In genomic region chr2:4711262-4711661, GRCm38 (mm10) we compare ENCODE assay signal across 11 mouse cellular contexts. TPM values are rescaled to one million over a fixed set of nuclear protein-coding genes. Genes with fewer than 3 reads are reported as not detected.
A peak's percentile ranks its signal among the peaks of the same experiment; 100 is the strongest.
DNase-seq lines count a peak whose midpoint lies in the region; ATAC-seq and TF ChIP-seq lines count a peak whose summit lies in the region.
"Had no signal": no experiment of that assay in that cellular context is flagged by ENCODE, and none has a peak within 500 bp of the region (broad histone marks: within the 10 kb centered on the region; RNA-seq: fewer than 3 reads in every experiment).

No protein-coding gene starts in this region.

- no peak overlapping the region for H3K4me2 ChIP-seq in forebrain, embryonic 14.5 days (ENCODE audit: low read length)
- no peak overlapping the region for H3K4me2 ChIP-seq in forebrain, embryonic 11.5 days (ENCODE audit: low read depth, low read length, severe bottlenecking)
- no peak overlapping the region for H3K4me2 ChIP-seq in liver, postnatal 0 days (ENCODE audit: low read depth, low read length)
- no peak overlapping the region for H3K4me2 ChIP-seq in liver, embryonic 12.5 days
- no peak overlapping the region for H3K4me2 ChIP-seq in neural tube, embryonic 15.5 days
- H3K4me2 ChIP-seq: limb, embryonic 15.5 days had no signal

- TF ChIP-seq EP300 in liver, postnatal 0 days (IDR thresholded peaks at IDR 0.05; ENCODE audit: low read depth), result no peak

- H3K27ac ChIP-seq in forebrain, embryonic 14.5 days (ENCODE audit: low read depth, low read length), result no peak overlapping the region
- H3K27ac ChIP-seq in forebrain, embryonic 11.5 days (ENCODE audit: low read depth, low read length), result no peak overlapping the region
- no peak overlapping the region for H3K27ac ChIP-seq in liver, postnatal 0 days (ENCODE audit: low read depth)
- H3K27ac ChIP-seq in liver, embryonic 12.5 days, result no peak overlapping the region
- H3K27ac ChIP-seq in cortical plate, adult 2 months (ENCODE audit: insufficient read depth, low read length), result no peak overlapping the region
- H3K27ac ChIP-seq in neural tube, embryonic 15.5 days (replicated peaks), result no peak overlapping the region
- H3K27ac ChIP-seq: heart, embryonic 10.5 days; limb, embryonic 15.5 days had no signal

- no peaks in the 10 kb centered on the region for H3K4me1 ChIP-seq in forebrain, embryonic 14.5 days (ENCODE audit: control insufficient read depth, insufficient read depth, low read length)
- no peaks in the 10 kb centered on the region for H3K4me1 ChIP-seq in forebrain, embryonic 11.5 days (replicated peaks; ENCODE audit: control insufficient read depth, insufficient read depth, low read length)
- H3K4me1 ChIP-seq in liver, postnatal 0 days (ENCODE audit: insufficient read depth), result no peaks in the 10 kb centered on the region
- no peaks in the 10 kb centered on the region for H3K4me1 ChIP-seq in liver, embryonic 12.5 days
- no peaks in the 10 kb centered on the region for H3K4me1 ChIP-seq in cortical plate, adult 2 months (ENCODE audit: control insufficient read depth, insufficient read depth, low read length)
- no peaks in the 10 kb centered on the region for H3K4me1 ChIP-seq in neural tube, embryonic 15.5 days
- H3K4me1 ChIP-seq: heart, embryonic 10.5 days; limb, embryonic 15.5 days had no signal

- TF ChIP-seq CTCF in liver, postnatal 0 days (IDR thresholded peaks at IDR 0.05; ENCODE audit: low read depth), result peak; percentile 50
- peak; percentile 22; the same call in 1 of the 2 replicates for TF ChIP-seq CTCF in cortical plate, adult 2 months (IDR thresholded peaks at IDR 0.05; ENCODE audit: extremely low read depth, insufficient read depth, low read length)

- DNase-seq in forebrain, embryonic 14.5 days (ENCODE audit: low spot score), result peak; percentile 18
- DNase-seq in forebrain, embryonic 11.5 days (ENCODE audit: low spot score), result no peak
- no peak for DNase-seq in liver, postnatal 0 days
- peak; percentile 45 for DNase-seq in retina, embryonic 14.5 days (ENCODE audit: low spot score)
- DNase-seq in urinary bladder, postnatal 4 days (ENCODE audit: low spot score in 2 of 2), result no peak

- H3K27me3 ChIP-seq in forebrain, embryonic 14.5 days (replicated peaks; ENCODE audit: control insufficient read depth, insufficient read depth, low read length), result peaks cover 10% of the 10 kb centered on the region; the same call in 1 of the 2 replicates
- no peaks in the 10 kb centered on the region for H3K27me3 ChIP-seq in forebrain, embryonic 11.5 days (ENCODE audit: control insufficient read depth, insufficient read depth, low read length)
- H3K27me3 ChIP-seq in liver, postnatal 0 days (ENCODE audit: insufficient read depth, low read length), result peaks cover 7% of the 10 kb centered on the region; the same call in 1 of the 2 replicates
- H3K27me3 ChIP-seq in liver, embryonic 12.5 days (replicated peaks), result peaks cover 20% of the 10 kb centered on the region
- no peaks in the 10 kb centered on the region; the same call in 1 of the 2 replicates for H3K27me3 ChIP-seq in neural tube, embryonic 15.5 days (replicated peaks)

- H3K36me3 ChIP-seq in forebrain, embryonic 14.5 days (ENCODE audit: control insufficient read depth, insufficient read depth, low read length), result no peaks in the 10 kb centered on the region
- H3K36me3 ChIP-seq in forebrain, embryonic 11.5 days (ENCODE audit: control insufficient read depth, insufficient read depth, low read length), result no peaks in the 10 kb centered on the region
- no peaks in the 10 kb centered on the region for H3K36me3 ChIP-seq in liver, postnatal 0 days (replicated peaks; ENCODE audit: insufficient read depth, low read length)
- no peaks in the 10 kb centered on the region for H3K36me3 ChIP-seq in liver, embryonic 12.5 days
- no peaks in the 10 kb centered on the region for H3K36me3 ChIP-seq in neural tube, embryonic 15.5 days
- H3K36me3 ChIP-seq: heart, embryonic 10.5 days; limb, embryonic 15.5 days had no signal

- 52% methylated on average over 5 of the region's 5 CpGs for WGBS in forebrain, embryonic 14.5 days
- WGBS in forebrain, embryonic 11.5 days, result 48% methylated on average over 5 of the region's 5 CpGs
- WGBS in liver, postnatal 0 days (ENCODE audit: insufficient replicate concordance), result 49% methylated on average over 5 of the region's 5 CpGs
- 35% methylated on average over 5 of the region's 5 CpGs for WGBS in liver, embryonic 12.5 days (ENCODE audit: insufficient replicate concordance)
- WGBS in neural tube, embryonic 15.5 days, result 47% methylated on average over 5 of the region's 5 CpGs

- H3K4me3 ChIP-seq in forebrain, embryonic 14.5 days (ENCODE audit: low read depth, low read length), result no peak overlapping the region
- H3K4me3 ChIP-seq in forebrain, embryonic 11.5 days (ENCODE audit: low read depth, low read length), result no peak overlapping the region
- no peak overlapping the region for H3K4me3 ChIP-seq in liver, postnatal 0 days (ENCODE audit: low read depth, low read length)
- H3K4me3 ChIP-seq in liver, embryonic 12.5 days, result no peak overlapping the region
- H3K4me3 ChIP-seq in cortical plate, adult 2 months (ENCODE audit: insufficient read depth, low read length), result no peak overlapping the region
- no peak overlapping the region for H3K4me3 ChIP-seq in neural tube, embryonic 15.5 days (replicated peaks)
- H3K4me3 ChIP-seq: erythroblast, embryonic 14.5 days; heart, embryonic 10.5 days; limb, embryonic 15.5 days had no signal

- H3K9ac ChIP-seq in forebrain, embryonic 14.5 days (ENCODE audit: low read length), result no peak overlapping the region
- H3K9ac ChIP-seq in forebrain, embryonic 11.5 days (ENCODE audit: low read length), result no peak overlapping the region
- no peak overlapping the region for H3K9ac ChIP-seq in liver, postnatal 0 days (replicated peaks)
- no peak overlapping the region for H3K9ac ChIP-seq in liver, embryonic 12.5 days
- no peak overlapping the region for H3K9ac ChIP-seq in neural tube, embryonic 15.5 days (replicated peaks)
- H3K9ac ChIP-seq: limb, embryonic 15.5 days had no signal

- no peak for TF ChIP-seq POLR2A in cortical plate, adult 2 months (IDR thresholded peaks at IDR 0.05; ENCODE audit: extremely low read depth, insufficient read depth, low read length)

- ATAC-seq in forebrain, embryonic 14.5 days, result no peak
- ATAC-seq in forebrain, embryonic 11.5 days (replicated peaks; ENCODE audit: low FRiP score), result no peak
- ATAC-seq in liver, postnatal 0 days, result no peak
- ATAC-seq in liver, embryonic 12.5 days, result no peak
- ATAC-seq in neural tube, embryonic 15.5 days (ENCODE audit: low FRiP score), result no peak

- H3K9me3 ChIP-seq in forebrain, embryonic 14.5 days (replicated peaks; ENCODE audit: control insufficient read depth, low read length), result no peaks in the 10 kb centered on the region
- H3K9me3 ChIP-seq in forebrain, embryonic 11.5 days (ENCODE audit: control insufficient read depth, low read length), result no peaks in the 10 kb centered on the region
- H3K9me3 ChIP-seq in liver, postnatal 0 days (ENCODE audit: low read length), result no peaks in the 10 kb centered on the region
- no peaks in the 10 kb centered on the region for H3K9me3 ChIP-seq in liver, embryonic 12.5 days (replicated peaks)
- H3K9me3 ChIP-seq in neural tube, embryonic 15.5 days (replicated peaks), result no peaks in the 10 kb centered on the region
- H3K9me3 ChIP-seq: heart, embryonic 10.5 days; limb, embryonic 15.5 days had no signal

RNA-seq across cellular contexts. Expression of gene Bend7, which starts 6.4 kb away (rescaled TPM):
- polyA plus RNA-seq in forebrain, embryonic 14.5 days (2014; fragmentation: Nextera tagmentation; extraction: Ambion mirVana), result 2.2 and 2.8 TPM in 2 replicates
- 2.4 and 3.4 TPM in 2 replicates for polyA plus RNA-seq in forebrain, embryonic 11.5 days (2014; fragmentation: Nextera tagmentation; extraction: Ambion mirVana)
- 2.6 and 3.5 TPM in 2 replicates for polyA plus RNA-seq in liver, postnatal 0 days (2015; fragmentation: Nextera tagmentation; extraction: Ambion mirVana)
- 1.7 and 1.8 TPM in 2 replicates for polyA plus RNA-seq in liver, embryonic 12.5 days (2016; fragmentation: Nextera tagmentation; extraction: Ambion mirVana)
- 1.2 and 1.5 TPM in 2 replicates for polyA plus RNA-seq in cortical plate, adult 2 months (2012; rRNA removed)
- polyA plus RNA-seq in neural tube, embryonic 15.5 days (2015; fragmentation: Nextera tagmentation; extraction: Ambion mirVana), result 7.0 and 7.4 TPM in 2 replicates
- polyA plus RNA-seq: erythroblast, embryonic 14.5 days had no signal

RNA-seq across cellular contexts. Expression of gene Prpf18, which starts 59.3 kb away (rescaled TPM):
- 46.8 and 53.1 TPM in 2 replicates for polyA plus RNA-seq in forebrain, embryonic 14.5 days (2014; fragmentation: Nextera tagmentation; extraction: Ambion mirVana)
- 50.2 and 50.4 TPM in 2 replicates for polyA plus RNA-seq in forebrain, embryonic 11.5 days (2014; fragmentation: Nextera tagmentation; extraction: Ambion mirVana)
- polyA plus RNA-seq in liver, postnatal 0 days (2015; fragmentation: Nextera tagmentation; extraction: Ambion mirVana), result 16.2 and 17.1 TPM in 2 replicates
- polyA plus RNA-seq in liver, embryonic 12.5 days (2016; fragmentation: Nextera tagmentation; extraction: Ambion mirVana), result 33.7 and 34.9 TPM in 2 replicates
- 41.1 and 41.3 TPM in 2 replicates for polyA plus RNA-seq in cortical plate, adult 2 months (2012; rRNA removed)
- polyA plus RNA-seq in neural tube, embryonic 15.5 days (2015; fragmentation: Nextera tagmentation; extraction: Ambion mirVana), result 39.5 and 40.5 TPM in 2 replicates

Comparison
In these comparisons a context has a peak if more than half of its experiments do, and no peak if none do; other contexts are left out.
1. DNase-seq: peak in forebrain, embryonic 14.5 days (single experiment) and retina, embryonic 14.5 days (single experiment); none in forebrain, embryonic 11.5 days (single experiment), liver, postnatal 0 days (single experiment) and urinary bladder, postnatal 4 days (0 of 2).